Mouse (Mus musculus): ENCODE data around the gene Ifit1bl2. TPM values are rescaled to one million over a fixed set of nuclear protein-coding genes. Genes with fewer than 3 reads are reported as not detected.
"Not testable (repeated sequence)": the region's sequence is repeated elsewhere in the genome, so short reads cannot be mapped to it uniquely, and the experiment has no call there.

Gene Ifit1bl2
- 1 to 10 TPM; 1.1 to 2.1 TPM for total RNA-seq (2021)
- long read RNA-seq, experiment 1 = 0 reads
- long read RNA-seq, experiment 2 = 0 reads

DNA sequence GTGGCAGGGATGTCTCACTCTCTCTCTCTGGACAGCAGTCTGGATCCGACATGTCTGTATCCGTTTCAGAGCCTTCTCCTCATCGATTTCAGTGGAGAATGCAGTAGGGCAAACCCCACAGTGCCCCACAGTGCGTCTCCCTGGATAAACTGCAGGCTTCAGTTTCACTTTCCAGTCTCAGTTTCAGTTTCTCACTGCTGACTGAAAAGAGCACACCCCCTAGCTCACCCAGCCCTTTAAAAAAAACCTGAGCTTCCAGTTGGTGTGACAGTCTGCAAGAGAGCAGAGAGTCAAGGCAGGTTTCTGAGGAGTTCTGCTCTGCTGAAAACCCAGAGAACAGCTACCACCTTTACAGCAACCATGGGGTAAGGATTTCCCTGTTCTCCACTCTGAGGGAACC, at the start of gene Ifit1bl2, which contains the start of gene Ifit1:
Gene Ifit1bl2, minus strand, starts transcription at position 121 of the 400 bp plus-strand sequence.
Gene Ifit1, plus strand, starts transcription at position 249 of the 400 bp plus-strand sequence.
- DNase-seq = peak; percentile 53 to 55

DNA sequence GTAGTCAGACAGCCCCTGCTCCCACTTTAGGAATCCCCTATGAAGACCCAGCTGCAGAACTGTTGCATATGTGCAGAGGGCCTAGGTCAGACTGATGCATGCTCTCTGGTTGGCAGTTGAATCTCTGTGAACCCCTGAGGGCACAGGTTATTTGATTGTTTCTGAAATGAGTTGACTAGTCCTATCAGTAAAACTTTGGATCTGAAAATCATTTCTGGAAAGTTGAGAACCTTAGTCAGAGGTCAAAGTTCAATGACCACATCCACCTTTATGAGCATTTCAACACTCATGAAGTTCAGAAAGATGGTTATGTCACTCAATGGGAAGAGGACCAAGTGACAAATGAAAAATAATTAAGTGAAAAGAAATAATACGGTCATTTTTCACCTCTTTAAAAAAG, 45.0 kb upstream of the Ifit1bl2 start:
- DNase-seq = no peak

DNA sequence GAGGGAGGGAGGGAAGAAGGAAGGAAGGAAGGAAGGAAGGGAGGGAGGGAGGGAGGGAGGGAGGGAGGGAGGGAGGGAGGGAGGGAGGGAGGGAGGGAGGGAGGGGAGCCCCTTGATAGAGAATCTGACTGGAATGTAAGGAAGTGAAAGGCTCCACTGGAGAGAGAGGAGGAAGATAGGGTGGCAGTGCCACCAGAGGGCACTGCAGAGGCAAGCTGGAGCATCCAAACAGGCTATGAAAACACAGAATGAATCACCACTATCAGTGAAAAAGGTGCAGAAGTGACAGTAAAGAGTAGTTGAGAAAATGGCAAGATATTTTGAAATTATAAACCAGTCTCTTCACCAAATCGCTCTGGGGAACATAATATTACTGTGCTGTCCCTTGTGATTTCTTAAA, 44.3 kb upstream of the Ifit1bl2 start:
- peak; percentile 18 to 34 for DNase-seq

DNA sequence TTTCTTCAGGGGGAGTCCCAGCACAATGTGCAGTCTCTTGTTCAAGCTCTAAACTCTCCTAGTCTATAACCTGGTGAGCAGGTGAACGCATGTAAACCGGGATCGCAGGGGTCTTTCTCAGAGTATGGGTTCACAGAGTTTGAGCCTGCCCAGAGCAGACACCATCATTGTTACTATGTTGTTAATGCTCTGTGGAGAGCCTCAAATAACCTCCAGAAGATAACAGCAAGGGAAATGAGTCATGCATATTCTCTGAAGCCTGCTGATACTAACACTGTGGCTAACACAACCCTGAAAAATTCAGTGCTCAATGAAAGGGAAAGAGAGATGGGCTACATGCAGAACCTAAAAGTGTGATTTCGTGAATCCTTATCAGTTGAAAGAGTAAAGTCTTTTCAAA, 37.9 kb upstream of the Ifit1bl2 start:
- DNase-seq = no peak

DNA sequence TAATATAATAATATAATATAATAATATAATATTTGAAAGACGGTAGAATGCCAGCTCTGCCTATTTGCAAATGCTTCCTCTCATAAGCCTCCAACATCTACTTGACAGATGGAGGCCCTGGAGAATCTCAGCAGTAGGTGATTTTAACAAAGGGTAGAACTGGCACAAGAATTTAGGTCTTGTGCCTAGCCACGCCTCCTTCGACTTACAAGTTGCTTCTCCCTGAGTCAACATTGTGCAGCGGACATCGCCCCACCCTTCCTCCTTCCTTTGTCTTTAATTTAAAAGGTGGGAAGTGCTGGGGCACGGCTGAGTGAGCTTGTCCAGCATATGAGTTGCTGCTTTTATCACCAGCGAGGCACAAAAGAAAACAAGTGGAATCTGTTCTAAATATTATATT, 32.9 kb upstream of the Ifit1bl2 start:
- peak; percentile 41 to 75 for DNase-seq

DNA sequence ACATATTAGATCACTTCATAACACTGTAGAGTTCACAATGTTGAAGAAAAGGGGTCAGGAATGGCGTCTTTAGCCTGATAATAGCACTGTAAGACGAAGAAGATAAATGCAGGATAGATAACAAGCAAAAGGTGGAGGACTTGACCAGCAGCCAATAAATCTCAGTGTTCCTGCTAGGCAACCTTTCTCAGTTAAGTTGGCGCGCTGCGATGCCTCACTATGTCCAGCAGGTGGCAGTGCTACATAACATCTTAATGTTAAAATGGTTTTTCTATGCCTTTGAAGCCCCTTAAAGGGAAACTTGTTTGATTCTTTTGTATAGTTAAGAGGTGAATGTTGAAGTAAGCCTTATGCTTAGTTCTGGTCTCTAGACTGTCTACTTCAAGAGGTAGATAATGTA, 25.6 kb upstream of the Ifit1bl2 start:
- peak; percentile 58 to 87 for DNase-seq

DNA sequence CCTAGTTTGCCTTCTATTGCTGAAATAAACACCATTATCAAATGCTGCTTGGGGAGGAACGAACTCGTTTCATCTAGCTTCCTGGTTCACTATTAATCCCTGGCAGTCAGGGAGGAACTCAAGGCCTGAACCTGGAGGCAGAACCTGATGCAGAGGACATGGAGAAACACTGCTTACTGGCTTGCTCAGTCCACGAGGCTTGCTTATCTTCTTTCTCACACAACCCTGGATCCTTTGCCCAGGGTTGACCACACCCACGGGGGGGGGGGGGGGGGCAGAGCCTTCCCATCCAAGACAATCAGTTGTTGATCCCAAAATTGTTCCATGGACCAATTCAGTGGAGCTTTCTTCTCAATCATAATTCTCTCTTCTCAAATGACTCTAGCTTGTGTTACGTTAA, 22.2 kb upstream of the Ifit1bl2 start:
- no peak for DNase-seq

DNA sequence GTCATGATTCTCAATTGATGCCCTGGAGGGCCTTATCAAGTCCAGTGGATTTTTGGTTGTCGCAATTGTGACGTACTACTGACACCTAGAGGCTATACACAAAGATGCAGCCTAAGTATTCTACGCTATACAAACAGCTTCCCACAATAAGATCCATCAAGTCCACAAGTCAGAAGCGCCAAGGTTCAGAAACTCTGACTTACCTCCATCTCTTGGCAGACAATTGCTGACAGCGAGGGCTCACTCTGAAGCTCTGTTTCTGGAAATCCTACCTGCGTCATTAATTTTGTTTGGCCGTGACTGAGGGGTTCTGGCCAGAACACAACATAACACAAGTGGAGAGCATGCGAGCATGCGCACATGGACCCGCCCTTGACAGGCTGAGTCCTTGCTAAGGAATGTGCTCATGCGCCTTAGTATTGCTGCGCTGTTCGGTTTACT, 21.5 kb upstream of the Ifit1bl2 start:
- peak; percentile 76 to 79 for DNase-seq

DNA sequence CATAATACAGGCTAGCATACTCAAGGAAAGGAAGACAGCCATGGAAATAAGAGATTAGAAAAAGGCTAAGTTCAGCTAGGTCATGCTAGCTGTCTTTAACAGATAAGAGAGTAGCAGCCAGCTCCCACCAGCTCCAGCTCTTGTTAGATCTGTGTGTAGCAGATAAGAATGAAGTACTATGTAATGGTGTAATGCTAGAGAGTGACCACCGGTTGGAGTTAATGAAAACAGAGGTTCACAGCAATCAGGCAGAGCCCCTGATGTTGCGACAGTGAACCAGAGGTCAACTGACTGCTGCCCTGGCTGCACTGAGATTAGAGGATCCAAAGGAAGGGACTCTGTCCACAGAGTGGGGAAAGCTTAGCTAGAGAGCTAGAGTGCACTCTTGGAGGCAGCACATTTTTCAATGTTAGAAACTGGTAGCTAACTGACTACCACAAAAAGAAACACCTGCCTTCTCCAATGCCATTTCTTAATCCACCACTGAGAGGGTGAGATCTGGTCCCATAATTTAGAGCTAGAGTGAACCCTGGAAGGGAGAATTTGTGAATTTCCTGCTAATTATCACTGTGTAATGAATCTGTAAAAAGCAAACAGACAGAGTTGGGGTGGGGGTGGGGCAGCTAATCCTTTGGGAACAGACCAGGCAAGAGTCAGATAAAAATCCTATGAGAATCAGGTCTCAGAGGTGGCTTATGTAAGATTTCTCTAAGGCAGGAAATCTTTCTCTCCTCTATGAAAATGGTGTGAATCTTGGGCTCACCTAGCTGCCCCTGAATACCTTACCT, 16.2 kb upstream of the Ifit1bl2 start:
- no peak for DNase-seq

DNA sequence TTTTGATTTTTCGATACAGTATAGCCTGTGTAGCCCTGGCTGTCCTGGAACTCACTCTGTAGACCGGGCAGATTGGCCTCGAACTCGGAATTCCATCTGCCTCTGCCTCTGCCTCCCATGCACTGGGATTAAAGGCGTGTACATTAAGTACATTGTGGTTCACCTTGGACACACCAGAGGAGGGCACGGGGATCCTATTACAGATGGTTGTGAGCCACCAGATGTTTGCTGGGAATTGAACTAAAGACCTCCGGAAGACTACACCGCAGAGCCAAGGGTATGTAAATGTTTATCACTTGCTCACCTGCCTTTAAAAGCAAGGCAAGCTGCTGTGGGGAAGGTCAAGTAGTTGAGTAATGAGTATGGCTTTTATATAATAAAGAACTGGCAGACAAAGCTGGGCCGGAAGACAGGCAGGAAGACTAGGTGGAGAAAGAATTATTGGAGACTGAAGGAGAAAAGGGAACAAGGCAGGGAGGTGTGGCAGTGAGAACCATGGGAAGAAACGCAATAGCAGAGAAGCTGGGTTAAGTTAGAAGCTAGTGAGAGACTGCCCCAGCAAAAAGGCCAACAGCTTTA, 14.8 kb upstream of the Ifit1bl2 start:
- no peak for DNase-seq

DNA sequence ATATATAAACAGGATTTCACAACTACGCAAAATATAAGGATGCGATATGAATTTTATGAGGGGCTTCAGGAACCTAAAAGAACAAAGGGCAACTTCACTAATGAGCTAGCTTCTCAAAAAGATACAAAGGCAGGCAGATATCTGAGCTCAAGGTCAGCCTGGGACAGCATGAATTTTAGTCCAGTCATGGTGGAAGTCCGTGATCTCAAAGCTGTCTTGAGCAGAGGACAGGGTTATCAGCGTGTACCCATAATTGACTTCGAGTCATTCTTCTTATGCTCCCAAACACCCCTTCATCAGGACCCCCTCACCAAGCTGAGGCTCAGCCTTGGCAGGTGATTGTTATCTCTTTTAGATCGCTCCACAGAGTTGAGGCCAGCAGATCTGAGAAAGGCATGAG, 10.5 kb upstream of the Ifit1bl2 start:
- DNase-seq = no peak

DNA sequence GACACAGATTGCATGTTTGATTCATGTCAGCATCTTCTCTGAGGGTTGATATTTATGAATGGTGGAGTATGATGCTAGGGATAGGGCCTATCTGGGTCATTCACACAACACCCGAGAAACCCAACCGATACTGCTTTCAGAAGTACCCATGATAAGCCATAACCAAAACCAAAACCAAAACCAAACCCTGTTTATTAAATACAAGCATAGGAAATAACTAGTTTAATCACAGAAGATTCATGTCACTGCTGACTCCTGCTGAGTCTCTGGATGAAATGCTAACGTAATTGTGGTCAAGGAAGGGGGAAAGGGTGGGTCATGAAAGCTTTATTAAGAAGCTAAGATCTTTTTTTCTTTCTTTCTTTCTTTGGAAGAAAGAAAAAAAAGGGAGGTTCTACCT, 9.7 kb upstream of the Ifit1bl2 start:
- DNase-seq = no peak

DNA sequence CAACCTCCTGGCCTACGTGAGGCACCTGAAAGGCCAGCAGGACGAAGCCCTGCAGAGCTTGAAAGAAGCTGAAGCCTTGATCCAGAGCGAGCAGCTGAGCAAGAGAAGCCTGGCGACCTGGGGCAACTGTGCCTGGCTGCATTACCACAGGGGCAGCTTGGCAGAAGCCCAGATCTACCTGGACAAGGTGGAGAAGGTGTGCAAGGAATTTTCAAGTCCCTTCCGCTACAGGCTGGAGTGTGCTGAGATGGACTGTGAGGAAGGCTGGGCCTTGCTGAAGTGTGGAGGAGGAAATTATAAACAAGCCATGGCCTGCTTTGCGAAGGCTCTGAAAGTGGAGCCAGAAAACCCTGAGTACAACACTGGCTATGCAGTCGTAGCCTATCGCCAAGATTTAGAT, 7.1 kb upstream of the Ifit1bl2 start:
- not testable (repeated sequence) for DNase-seq

DNA sequence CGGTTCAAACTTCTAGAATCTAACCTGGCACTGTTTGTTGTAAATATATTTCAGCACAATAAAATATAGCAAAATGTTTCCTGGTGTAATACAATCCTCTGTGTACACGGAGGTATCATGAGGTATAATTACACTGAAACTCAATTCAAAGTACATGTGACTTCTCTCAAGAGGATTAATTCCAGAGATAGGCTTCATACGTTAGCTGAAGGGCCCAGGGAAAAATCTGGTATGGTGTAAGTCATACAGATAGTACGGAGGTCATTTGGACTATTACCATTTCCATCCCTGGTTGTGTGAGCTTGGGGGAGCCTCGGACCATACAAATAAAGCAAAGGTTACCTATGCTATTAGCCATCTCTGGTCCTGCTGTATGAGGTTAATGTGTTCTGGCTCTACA, 2.1 kb upstream of the Ifit1bl2 start:
- DNase-seq = no peak

DNA sequence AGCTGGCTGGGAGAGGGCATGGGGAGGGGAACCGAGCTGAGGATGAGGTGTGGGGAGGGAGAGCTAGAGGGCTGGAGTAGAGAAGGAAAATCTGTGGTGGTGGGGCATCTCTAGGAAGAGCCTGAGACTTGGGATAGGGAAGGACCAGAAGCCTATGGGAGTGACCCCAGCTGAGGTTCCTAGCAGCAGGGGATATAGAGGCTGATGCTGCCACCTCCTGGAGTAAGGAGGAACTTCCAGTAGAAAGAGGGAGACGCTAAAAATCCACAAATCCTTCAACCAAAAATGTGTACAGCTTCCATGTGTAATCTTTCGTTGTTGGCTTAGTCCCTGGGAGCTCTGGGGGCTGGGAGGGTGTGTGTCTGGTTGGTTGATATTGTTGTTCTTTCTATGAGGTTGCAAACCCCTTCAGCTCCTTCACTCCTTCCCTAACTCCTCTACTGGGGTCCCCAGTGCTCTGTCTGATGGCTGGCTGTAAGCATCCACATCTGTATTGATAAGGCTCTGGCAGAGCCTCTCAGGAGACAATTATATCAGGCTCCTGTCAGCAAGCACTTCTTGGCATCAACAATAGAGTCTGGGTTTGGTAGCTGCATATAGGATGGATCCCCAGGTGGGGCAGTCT, 3.5 kb downstream of the Ifit1bl2 start:
- DNase-seq = peak; percentile 62 to 84

DNA sequence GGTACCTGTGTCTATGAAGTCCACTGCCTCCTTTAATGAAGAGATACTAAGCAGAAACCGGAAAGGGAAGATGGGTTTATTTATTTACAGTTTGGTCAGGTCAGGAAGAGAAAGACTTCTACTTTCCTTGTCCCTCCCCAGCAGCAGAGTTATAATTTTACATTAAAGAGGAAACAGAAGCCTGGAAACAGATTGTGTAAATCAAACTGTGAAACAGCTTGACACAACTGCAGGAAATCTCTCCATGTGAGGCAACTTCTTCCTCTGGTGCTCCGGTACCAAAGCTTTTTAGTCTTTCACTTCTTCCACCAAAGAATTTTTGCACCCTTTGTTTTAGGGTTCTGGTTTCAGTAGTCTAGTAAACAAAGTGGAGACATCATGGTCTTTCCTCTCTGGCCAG, 7.1 kb downstream of the Ifit1bl2 start:
- DNase-seq = no peak

DNA sequence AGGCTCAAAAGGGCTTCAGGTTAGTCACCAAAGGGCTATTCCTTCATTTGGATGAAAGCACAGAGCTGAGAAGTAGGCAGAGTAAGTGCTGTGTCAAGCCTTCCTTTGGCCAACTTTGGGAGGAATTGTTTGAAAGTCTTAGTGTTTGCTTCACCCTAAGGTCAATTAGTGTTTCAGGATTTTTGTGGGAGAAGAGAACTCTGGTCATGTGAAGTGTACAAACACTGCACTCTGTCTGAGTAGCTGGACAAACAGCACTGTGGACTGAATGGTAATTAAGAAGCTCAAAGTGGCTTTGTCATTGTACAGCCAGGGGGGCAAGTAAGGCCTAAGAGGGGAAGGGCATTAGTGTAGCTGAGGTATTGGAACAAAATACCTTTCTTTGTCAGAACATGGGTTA, 9.1 kb downstream of the Ifit1bl2 start:
- no peak for DNase-seq

DNA sequence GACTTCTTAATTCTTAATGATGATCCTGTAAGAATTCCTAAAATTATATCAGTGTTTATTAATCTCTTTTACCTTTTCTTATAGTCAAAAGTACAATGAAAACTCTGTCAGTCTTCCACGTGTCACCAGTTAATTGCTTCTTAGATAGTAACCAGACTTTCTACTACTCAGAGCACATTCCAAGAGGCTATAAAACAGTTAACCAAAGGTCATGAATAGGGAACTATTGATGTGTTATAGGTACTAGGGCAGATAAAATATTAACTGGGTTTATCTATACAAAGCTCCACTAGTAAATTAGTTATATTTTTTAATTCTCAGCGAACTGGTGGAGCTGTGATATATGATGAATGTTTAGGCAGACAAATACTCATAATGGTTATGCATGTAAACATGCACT, 13.0 kb downstream of the Ifit1bl2 start:
- DNase-seq = no peak

DNA sequence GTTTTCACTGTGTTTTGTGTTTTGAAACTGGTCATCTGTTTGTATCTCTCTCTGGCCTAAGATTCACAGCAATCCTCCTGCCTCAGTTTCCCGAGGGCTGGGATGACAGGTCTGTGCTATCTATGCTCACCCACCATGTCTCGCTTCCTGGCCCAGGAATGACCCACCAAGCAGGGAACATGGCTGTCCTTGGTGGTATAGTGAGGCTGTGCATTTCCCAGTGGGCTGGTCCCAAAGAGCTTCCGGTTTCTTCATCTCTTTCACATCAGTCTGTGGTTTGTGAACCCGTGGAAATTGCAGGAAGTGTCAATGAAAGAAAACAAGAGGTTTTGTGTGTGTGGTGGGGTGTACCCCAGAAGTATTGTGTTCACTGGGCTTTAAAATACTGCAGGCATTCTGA, 15.9 kb downstream of the Ifit1bl2 start:
- no peak for DNase-seq

DNA sequence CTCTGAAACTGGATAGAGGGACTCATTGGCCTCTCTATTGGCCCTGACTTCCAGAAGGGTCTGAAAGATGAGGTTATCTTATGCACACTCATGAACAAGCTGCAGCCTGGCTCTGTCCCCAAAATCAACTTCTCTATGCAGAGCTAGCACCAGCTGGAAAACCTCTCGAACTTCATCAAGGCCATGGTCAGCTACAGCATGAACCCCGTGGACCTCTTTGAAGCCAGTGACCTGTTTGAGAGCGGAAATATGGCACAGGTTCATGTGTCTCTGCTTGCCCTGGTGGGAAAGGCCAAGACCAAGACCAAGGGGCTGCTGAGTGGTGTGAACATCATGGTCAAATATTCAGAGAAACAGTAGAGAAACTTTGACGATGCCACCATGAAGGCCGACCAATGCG, 16.8 kb downstream of the Ifit1bl2 start:
- DNase-seq = no peak

DNA sequence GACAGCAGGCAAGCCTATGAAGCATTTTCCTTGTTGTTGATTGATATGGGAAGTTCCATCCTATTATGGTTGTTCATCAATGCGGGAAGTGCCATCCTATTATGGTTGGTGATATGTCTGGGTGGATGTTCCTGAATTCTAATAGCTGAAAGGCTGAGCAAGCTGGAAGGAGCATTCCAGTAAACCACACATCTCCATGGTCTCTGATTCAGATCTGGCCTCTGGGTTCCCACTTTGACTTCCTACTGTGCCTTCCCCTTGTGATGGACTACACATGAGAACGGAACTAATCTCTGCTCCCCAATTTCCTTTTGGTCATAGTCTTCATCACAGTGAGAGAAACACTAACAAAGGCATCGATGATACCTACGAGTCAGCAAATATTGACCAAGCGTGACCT, 19.7 kb downstream of the Ifit1bl2 start:
- DNase-seq = no peak

DNA sequence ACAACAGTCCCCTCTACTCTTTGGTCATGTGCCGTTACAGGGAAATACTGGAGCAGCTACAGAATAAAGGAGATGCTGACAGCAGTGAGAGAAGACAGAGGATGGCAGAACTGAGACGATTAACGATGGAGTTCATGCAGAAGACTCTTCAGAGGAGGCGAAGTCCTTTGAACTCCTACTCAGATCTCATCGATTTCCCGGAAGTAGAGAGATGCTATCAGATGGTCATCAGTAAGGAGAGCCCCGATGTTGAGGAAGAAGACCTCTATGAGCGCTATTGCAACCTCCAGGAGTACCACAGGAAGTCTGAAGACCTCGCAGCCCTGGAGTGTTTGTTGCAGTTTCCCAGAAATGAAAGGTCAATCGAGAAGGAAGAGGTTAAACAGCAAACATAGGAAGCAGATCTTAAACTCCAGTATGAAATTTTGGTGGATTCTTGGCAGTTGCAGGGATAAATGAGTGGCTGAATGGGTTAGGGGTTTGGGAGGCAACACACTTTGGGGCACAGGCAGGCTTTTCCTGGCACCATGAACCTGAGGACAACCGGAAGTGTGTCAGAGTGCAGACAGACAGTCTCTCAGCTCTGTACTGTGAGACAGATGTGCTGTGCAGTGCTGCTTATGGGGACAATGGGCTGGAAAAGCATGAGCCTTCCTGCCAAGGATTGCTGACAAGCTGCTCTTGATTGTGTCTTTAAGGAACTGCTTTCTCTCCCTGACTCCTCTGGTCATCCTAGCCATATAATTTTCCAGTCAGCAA, 28.1 kb downstream of the Ifit1bl2 start:
- DNase-seq = not testable (repeated sequence)

DNA sequence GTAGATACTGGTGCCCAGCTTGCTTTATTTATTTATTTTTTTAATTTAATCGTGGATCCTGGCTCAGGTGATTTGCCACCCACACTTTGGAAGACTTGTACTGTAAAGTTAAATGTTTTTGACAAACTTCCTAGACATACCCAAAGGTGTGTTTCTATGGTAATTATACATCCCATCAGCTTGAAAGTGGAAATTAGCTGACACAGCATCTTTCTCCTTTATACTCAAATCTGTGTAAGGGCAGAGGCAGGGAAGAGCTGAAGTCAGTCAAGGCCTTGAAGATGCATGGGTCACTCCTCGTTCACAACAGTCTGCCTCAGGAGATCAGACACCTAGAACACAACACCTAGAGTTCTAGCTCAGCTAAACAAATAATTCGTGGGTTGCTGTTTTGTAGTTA, 30.4 kb downstream of the Ifit1bl2 start:
- not testable (repeated sequence) for DNase-seq

Measured in heart, adult 18-20 months (tissue).